Mouse (Mus musculus): ENCODE results near the gene Creld2.

DNA sequence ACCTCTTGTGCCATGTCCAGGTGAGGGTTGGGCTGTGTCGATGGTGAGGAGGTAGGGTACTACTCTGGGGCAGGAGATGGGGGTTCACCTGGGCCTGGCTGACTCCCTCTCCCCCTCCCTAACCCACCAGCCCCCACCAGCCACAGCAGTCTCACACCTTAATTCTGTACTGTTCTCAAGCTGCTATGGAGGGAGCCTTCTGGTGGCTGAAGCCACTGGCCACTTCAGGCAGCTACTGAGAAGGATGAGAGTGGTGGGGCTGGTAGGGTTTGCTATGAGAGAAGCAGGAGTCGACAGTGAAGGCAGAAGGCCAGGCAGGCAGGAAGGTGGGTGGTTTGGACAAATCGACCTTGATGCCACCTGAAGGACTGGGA lies 22.8 kb downstream of the Creld2 start:
- TF ChIP-seq CTCF (IDR thresholded peaks at IDR 0.05; ENCODE audit: low read depth, low read length) (no peak), POLR2A (IDR thresholded peaks at IDR 0.05; ENCODE audit: borderline replicate concordance, low read depth, low read length) (no peak)
